Mouse (Mus musculus) bone marrow macrophage, adult 2 months (primary cell): ENCODE results near the gene Spire2.

Experiments
- CTCF ChIP-seq: IDR thresholded peaks from 2 replicates; pipeline ENCODE4 v1.5.1; 2012; ENCODE audit warnings: low read depth, mild to moderate bottlenecking, low read length, moderate library complexity
- POLR2A ChIP-seq: IDR thresholded peaks from 2 replicates; pipeline ENCODE4 v1.6.1; 2012; ENCODE audit warnings: mild to moderate bottlenecking, low read depth, low read length, borderline replicate concordance

DNA sequence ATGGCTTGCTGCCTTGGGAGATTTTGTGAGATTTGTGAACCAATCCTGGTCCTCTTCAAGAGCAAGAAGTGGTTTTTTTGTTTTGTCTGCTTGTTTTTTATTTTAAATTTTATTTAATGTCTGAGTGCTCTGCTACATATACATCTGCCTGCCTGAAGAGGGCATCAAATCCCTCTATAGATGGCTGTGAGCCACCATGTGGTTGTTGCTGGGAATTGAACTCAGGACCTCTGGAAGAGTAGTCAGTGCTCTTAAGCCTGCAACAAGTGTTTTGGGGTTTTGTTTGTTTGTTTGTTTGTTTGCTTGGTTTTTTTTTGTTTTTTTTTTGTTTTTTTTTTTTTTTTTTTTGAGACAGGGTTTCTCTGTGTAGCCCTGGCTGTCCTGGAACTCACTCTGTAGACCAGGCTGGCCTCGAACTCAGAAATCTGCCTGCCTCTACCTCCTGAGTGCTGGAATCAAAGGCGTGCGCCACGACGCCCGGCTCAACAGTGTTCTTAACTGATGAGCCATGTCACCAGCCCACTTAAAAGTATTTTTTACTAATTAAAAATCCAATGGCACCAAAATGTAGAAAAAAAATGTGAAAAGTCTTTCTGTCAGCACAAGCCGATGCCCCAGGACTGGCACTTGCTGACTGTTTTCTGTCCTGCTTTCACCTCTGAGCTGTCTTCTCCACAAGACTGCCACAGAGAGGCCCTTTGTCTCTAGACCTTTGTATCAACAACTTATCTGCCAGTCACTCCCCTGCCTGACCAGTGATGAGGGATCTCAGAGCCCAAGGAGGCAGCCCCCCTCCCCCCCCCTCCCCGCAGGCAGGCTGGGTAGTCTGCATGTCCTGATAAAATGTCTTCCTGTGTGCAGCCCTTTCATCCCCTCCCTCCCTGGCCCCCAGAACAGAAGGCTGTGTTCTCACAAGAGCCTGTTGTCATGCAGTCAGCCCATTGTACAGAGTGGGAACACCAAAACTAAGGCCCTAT, 83.7 kb downstream of the Spire2 start:
- TF ChIP-seq POLR2A: no peak
- no peak for TF ChIP-seq CTCF
